Mouse (Mus musculus): ENCODE results near the gene Gm47841. TPM values are rescaled to one million over a fixed set of nuclear protein-coding genes. Genes with fewer than 3 reads are reported as not detected.

The Gm47841 gene
- polyA plus RNA-seq, 1 experiment from 2014 or later: not detected

- Histone ChIP-seq H3K36me3 (peaks cover 44% of the 10 kb centered on the region), H3K9ac (replicated peaks) (no peak overlapping the region), H3K27me3 (0 out of 2 replicates have a peak, but pooled peaks cover 4% of the 10 kb centered on the region), H3K27ac (no peak overlapping the region), H3K4me1 (replicated peaks) (peaks cover 11% of the 10 kb centered on the region), H3K4me2 (replicated peaks) (no peak overlapping the region), H3K9me3 (no peaks in the 10 kb centered on the region), H3K4me3 (replicated peaks) (no peak overlapping the region)
- WGBS: 87% methylated on average over 14 of the region's 14 CpGs
- no peak for ATAC-seq
Observed at GRCm38 (mm10) chr15:101008386-101009010, 38.7 kb downstream of the Gm47841 start.

GRCm38 (mm10) chr15:101007236-101007635, 40.0 kb downstream of the Gm47841 start:
- no peak overlapping the region for H3K4me2 ChIP-seq (replicated peaks)

GRCm38 (mm10) chr15:101006251-101007040, 40.8 kb downstream of the Gm47841 start:
- H3K9me3 ChIP-seq: no peaks in the 10 kb centered on the region
- peak; percentile 81; the same call in 1 of the 2 replicates for ATAC-seq
- peak overlapping the region; percentile 50 for H3K4me2 ChIP-seq (replicated peaks)
- H3K27me3 ChIP-seq: 0 out of 2 replicates have a peak, but pooled peaks cover 4% of the 10 kb centered on the region
- peaks cover 11% of the 10 kb centered on the region for H3K4me1 ChIP-seq (replicated peaks)
- 12% methylated on average over 14 of the region's 15 CpGs for WGBS
- H3K27ac ChIP-seq: no peak overlapping the region
- H3K9ac ChIP-seq (replicated peaks): 0 out of 2 replicates have a peak overlapping the region, but pooled peaks have one; percentile 5
- H3K36me3 ChIP-seq: peaks cover 36% of the 10 kb centered on the region
- peak overlapping the region; percentile 28 for H3K4me3 ChIP-seq (replicated peaks)

More at GRCm38 (mm10) chr15:101007236-101007635, 40.0 kb downstream of the Gm47841 start:
- ATAC-seq: no peak
- peaks cover 11% of the 10 kb centered on the region for H3K4me1 ChIP-seq (replicated peaks)
- 0 out of 2 replicates have a peak, but pooled peaks cover 4% of the 10 kb centered on the region for H3K27me3 ChIP-seq
- peaks cover 38% of the 10 kb centered on the region for H3K36me3 ChIP-seq
- 69% methylated on average over 7 of the region's 7 CpGs for WGBS
- no peak overlapping the region for H3K9ac ChIP-seq (replicated peaks)
- H3K4me3 ChIP-seq (replicated peaks): no peak overlapping the region
- H3K9me3 ChIP-seq: no peaks in the 10 kb centered on the region
- H3K27ac ChIP-seq: no peak overlapping the region

GRCm38 (mm10) chr15:101005717-101006116, 41.5 kb downstream of the Gm47841 start:
- no peak overlapping the region for H3K27ac ChIP-seq
- peaks cover 11% of the 10 kb centered on the region for H3K4me1 ChIP-seq (replicated peaks)
- H3K9ac ChIP-seq (replicated peaks): no peak overlapping the region
- no peaks in the 10 kb centered on the region for H3K9me3 ChIP-seq
- 0 out of 2 replicates have a peak, but pooled peaks cover 4% of the 10 kb centered on the region for H3K27me3 ChIP-seq
- H3K4me2 ChIP-seq (replicated peaks): no peak overlapping the region
- 81% methylated on average over 8 of the region's 8 CpGs for WGBS
- peaks cover 28% of the 10 kb centered on the region for H3K36me3 ChIP-seq
- no peak overlapping the region for H3K4me3 ChIP-seq (replicated peaks)
- ATAC-seq: no peak

GRCm38 (mm10) chr15:101004538-101004937, 42.7 kb downstream of the Gm47841 start:
- Histone ChIP-seq H3K4me1 (replicated peaks) (peaks cover 11% of the 10 kb centered on the region), H3K4me2 (replicated peaks) (no peak overlapping the region), H3K9ac (replicated peaks) (no peak overlapping the region), H3K27ac (0 out of 2 replicates have a peak overlapping the region, but pooled peaks have one; percentile 5), H3K36me3 (peaks cover 22% of the 10 kb centered on the region), H3K27me3 (0 out of 2 replicates have a peak, but pooled peaks cover 4% of the 10 kb centered on the region), H3K9me3 (no peaks in the 10 kb centered on the region), H3K4me3 (replicated peaks) (no peak overlapping the region)
- ATAC-seq: no peak
- WGBS: 69% methylated on average over 3 of the region's 3 CpGs

- no peaks in the 10 kb centered on the region for H3K9me3 ChIP-seq
- H3K36me3 ChIP-seq: peaks cover 12% of the 10 kb centered on the region
- no peak overlapping the region for H3K4me3 ChIP-seq (replicated peaks)
- peaks cover 11% of the 10 kb centered on the region for H3K4me1 ChIP-seq (replicated peaks)
- H3K4me2 ChIP-seq (replicated peaks): no peak overlapping the region
- H3K9ac ChIP-seq (replicated peaks): no peak overlapping the region
- 96% methylated on average over 3 of the region's 3 CpGs for WGBS
- no peak for ATAC-seq
- H3K27me3 ChIP-seq: 0 out of 2 replicates have a peak, but pooled peaks cover 4% of the 10 kb centered on the region
- no peak overlapping the region for H3K27ac ChIP-seq
Observed at GRCm38 (mm10) chr15:101002466-101002865, 44.7 kb downstream of the Gm47841 start.

GRCm38 (mm10) chr15:101001685-101002084, 45.5 kb downstream of the Gm47841 start:
- H3K4me2 ChIP-seq (replicated peaks): no peak overlapping the region
- no peak overlapping the region for H3K27ac ChIP-seq
- WGBS: 91% methylated on average over 1 of the region's 1 CpGs
- no peak overlapping the region for H3K9ac ChIP-seq (replicated peaks)
- H3K9me3 ChIP-seq: no peaks in the 10 kb centered on the region
- H3K4me3 ChIP-seq (replicated peaks): no peak overlapping the region
- ATAC-seq: no peak
- peaks cover 5% of the 10 kb centered on the region for H3K4me1 ChIP-seq (replicated peaks)
- H3K36me3 ChIP-seq: peaks cover 12% of the 10 kb centered on the region
- H3K27me3 ChIP-seq: no peaks in the 10 kb centered on the region

- no peak overlapping the region for H3K4me2 ChIP-seq (replicated peaks)
- 36% methylated on average over 4 of the region's 4 CpGs for WGBS
- no peaks in the 10 kb centered on the region for H3K9me3 ChIP-seq
- H3K4me3 ChIP-seq (replicated peaks): no peak overlapping the region
- H3K9ac ChIP-seq (replicated peaks): no peak overlapping the region
- no peaks in the 10 kb centered on the region for H3K4me1 ChIP-seq (replicated peaks)
- no peaks in the 10 kb centered on the region for H3K27me3 ChIP-seq
- peaks cover 11% of the 10 kb centered on the region for H3K36me3 ChIP-seq
- ATAC-seq: peak; percentile 75; the same call in 1 of the 2 replicates
- H3K27ac ChIP-seq: no peak overlapping the region
Observed at GRCm38 (mm10) chr15:100997090-100997489, 50.1 kb downstream of the Gm47841 start.

Other genes with a start within 250 kb of the Gm47841 start
- gene Scn8a, start 177.5 kb downstream of the Gm47841 start, polyA plus RNA-seq (2015; fragmentation: Nextera tagmentation; extraction: Ambion mirVana): 20.2 and 23.0 TPM in 2 replicates
- gene Fignl2, start 31.2 kb upstream of the Gm47841 start, polyA plus RNA-seq (2015; fragmentation: Nextera tagmentation; extraction: Ambion mirVana): 0.11 and 0.15 TPM in 2 replicates
- not detected in 2 replicates for gene Ankrd33, start 68.4 kb upstream of the Gm47841 start, polyA plus RNA-seq (2015; fragmentation: Nextera tagmentation; extraction: Ambion mirVana)
- 5.3 and 5.5 TPM in 2 replicates for gene Acvrl1, start 81.1 kb upstream of the Gm47841 start, polyA plus RNA-seq (2015; fragmentation: Nextera tagmentation; extraction: Ambion mirVana)
- gene Acvr1b, start 126.7 kb upstream of the Gm47841 start, polyA plus RNA-seq (2015; fragmentation: Nextera tagmentation; extraction: Ambion mirVana): 18.2 and 19.2 TPM in 2 replicates
- 1.7 and 2.4 TPM in 2 replicates for gene Grasp, start 176.8 kb upstream of the Gm47841 start, polyA plus RNA-seq (2015; fragmentation: Nextera tagmentation; extraction: Ambion mirVana)
- gene Nr4a1, start 206.9 kb upstream of the Gm47841 start, polyA plus RNA-seq (2015; fragmentation: Nextera tagmentation; extraction: Ambion mirVana): 2.8 and 3.1 TPM in 2 replicates
- 79.1 and 82.8 TPM in 2 replicates for gene Atg101, start 236.9 kb upstream of the Gm47841 start, polyA plus RNA-seq (2015; fragmentation: Nextera tagmentation; extraction: Ambion mirVana)
- gene 6030408B16Rik, start 245.8 kb upstream of the Gm47841 start, polyA plus RNA-seq (2015; fragmentation: Nextera tagmentation; extraction: Ambion mirVana): 0.26 and 0.46 TPM in 2 replicates